In the genomic region with DNA sequence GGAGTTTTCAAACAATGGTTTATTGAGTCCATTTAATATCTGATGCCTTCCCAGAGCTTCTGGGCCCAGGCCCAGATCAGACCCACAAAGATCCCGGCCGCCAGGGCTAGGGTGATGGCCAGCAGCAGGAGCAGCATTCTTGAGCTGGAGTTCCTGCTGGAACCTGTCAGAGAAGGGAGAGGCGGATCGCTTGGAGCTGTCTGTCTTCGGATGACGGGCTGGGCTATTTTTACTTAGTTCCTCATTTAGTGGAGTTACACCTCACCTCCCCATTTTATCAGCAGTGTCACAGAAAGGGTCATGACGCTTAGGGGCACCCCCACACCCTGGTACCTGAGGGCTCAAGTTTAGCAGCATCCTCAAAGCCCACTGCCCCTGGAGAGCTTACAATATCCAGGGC, we compare ENCODE assay signal across 19 mouse cellular contexts. TPM values are rescaled to one million over a fixed set of nuclear protein-coding genes. Genes with fewer than 3 reads are reported as not detected.
DNase-seq lines count a peak whose midpoint lies in the region; ATAC-seq and TF ChIP-seq lines count a peak whose summit lies in the region.
"Had no signal": no experiment of that assay in that cellular context is flagged by ENCODE, and none has a peak within 500 bp of the region (broad histone marks: within the 10 kb centered on the region; RNA-seq: fewer than 3 reads in every experiment).

No protein-coding gene starts in this region.

- H3K79me2 ChIP-seq in CH12.LX (replicated peaks; ENCODE audit: control insufficient read depth, extremely low read depth, insufficient read depth, poor library complexity, severe bottlenecking), result no peaks in the 10 kb centered on the region

- H3K27me3 ChIP-seq in heart, embryonic 15.5 days, result no peaks in the 10 kb centered on the region
- H3K27me3 ChIP-seq in CH12.LX (replicated peaks), result no peaks in the 10 kb centered on the region
- H3K27me3 ChIP-seq in forebrain, embryonic 10.5 days (ENCODE audit: poor library complexity, severe bottlenecking), result no peaks in the 10 kb centered on the region
- H3K27me3 ChIP-seq: intestine, embryonic 15.5 days; neural tube, embryonic 13.5 days had no signal

- no peak for TF ChIP-seq POLR2A in CH12.LX (IDR thresholded peaks at IDR 0.05; ENCODE audit: low read depth, low read length)

- no peak; the same call in 1 of the 2 replicates for TF ChIP-seq EP300 in CH12.LX (IDR thresholded peaks at IDR 0.05; ENCODE audit: low read length)

- ATAC-seq in heart, embryonic 15.5 days (replicated peaks; ENCODE audit: insufficient number of reproducible peaks, insufficient read depth, low FRiP score, low read depth), result peak; percentile 53; the same call in 1 of the 2 replicates
- ATAC-seq in monocyte, adult 5-6 weeks (replicated peaks; ENCODE audit: insufficient number of reproducible peaks, low FRiP score, low TSS enrichment, poor library complexity, severe bottlenecking), result peak; percentile 74
- ATAC-seq: intestine, embryonic 15.5 days; midbrain, embryonic 16.5 days had no signal

- no peak overlapping the region for H3K9ac ChIP-seq in heart, embryonic 15.5 days
- H3K9ac ChIP-seq in CH12.LX (ENCODE audit: insufficient read depth, low read depth), result no peak overlapping the region
- H3K9ac ChIP-seq: intestine, embryonic 15.5 days; neural tube, embryonic 13.5 days had no signal

- H3K4me1 ChIP-seq in heart, embryonic 15.5 days (replicated peaks), result peaks cover 23% of the 10 kb centered on the region
- H3K4me1 ChIP-seq in CH12.LX (ENCODE audit: control insufficient read depth in 1 of 2, insufficient read depth in 2 of 2), result peaks cover 17 to 41% of the 10 kb centered on the region in 2 experiments
- H3K4me1 ChIP-seq in forebrain, embryonic 10.5 days, result no peaks in the 10 kb centered on the region
- H3K4me1 ChIP-seq: neural tube, embryonic 13.5 days had no signal

- no peak overlapping the region for H3K4me3 ChIP-seq in heart, embryonic 15.5 days
- no peak overlapping the region for H3K4me3 ChIP-seq in CH12.LX (replicated peaks in 1 of 3; ENCODE audit: low read depth in 2 of 3, low read length in 2 of 3, poor library complexity in 1 of 3)
- H3K4me3 ChIP-seq in forebrain, embryonic 10.5 days, result no peak overlapping the region
- H3K4me3 ChIP-seq: intestine, embryonic 15.5 days; neural tube, embryonic 13.5 days had no signal

- H3K36me3 ChIP-seq in heart, embryonic 15.5 days, result no peaks in the 10 kb centered on the region
- peaks cover 0 to 10% of the 10 kb centered on the region in 2 experiments for H3K36me3 ChIP-seq in CH12.LX (replicated peaks in 1 of 2; ENCODE audit: control insufficient read depth in 1 of 2, insufficient read depth in 1 of 2, low read length in 1 of 2)
- peaks cover under 1% of the 10 kb centered on the region; the same call in 1 of the 2 replicates for H3K36me3 ChIP-seq in forebrain, embryonic 10.5 days (replicated peaks)
- H3K36me3 ChIP-seq: intestine, embryonic 15.5 days; neural tube, embryonic 13.5 days had no signal

- dilution Hi-C loops in CH12.LX (cut with MboI; ENCODE audit: extremely low pct_ligation_motif_present, extremely low pct_unique_long_range_greater_than_20kb, low sequenced_read_pairs), result no loop called here

- no peak for DNase-seq in heart, adult 8-10 months (ENCODE audit: low spot score)
- DNase-seq in CH12.LX (ENCODE audit: extremely low read depth) (peak; percentile 61), NIH3T3 (ENCODE audit: low read depth) (peak; percentile 43)
- no peak for DNase-seq in forebrain, embryonic 10.5 days (ENCODE audit: extremely low spot score, low spot score)
- DNase-seq in adrenal gland, adult 18-20 months (ENCODE audit: low spot score in 2 of 2), result no peak
- DNase-seq: adrenal gland, postnatal 10 days; cerebellum, postnatal 10 days; kidney, postnatal 25 days; retina, postnatal 1 day had no signal

- peak overlapping the region; percentile 65 for H3K27ac ChIP-seq in heart, embryonic 15.5 days
- H3K27ac ChIP-seq in CH12.LX (ENCODE audit: insufficient read depth, low read depth), result no peak overlapping the region
- H3K27ac ChIP-seq in forebrain, embryonic 10.5 days, result no peak overlapping the region
- H3K27ac ChIP-seq: intestine, embryonic 15.5 days; neural tube, embryonic 13.5 days had no signal

- 0 out of 2 replicates have a peak overlapping the region, but pooled peaks have one; percentile 11 for H3K4me2 ChIP-seq in heart, embryonic 15.5 days
- no peak overlapping the region for H3K4me2 ChIP-seq in CH12.LX (ENCODE audit: insufficient read depth, low read depth, poor library complexity, severe bottlenecking)
- H3K4me2 ChIP-seq: intestine, embryonic 15.5 days; liver, embryonic 11.5 days; neural tube, embryonic 13.5 days had no signal

- in situ Hi-C loops in CH12.LX (cut with MboI; ENCODE audit: low pct_ligation_motif_present, low pct_unique_long_range_greater_than_20kb, low sequenced_read_pairs), result loop anchor here (5.0 kb wide), 1 partner anchor 48 kb away; no protein-coding TSS in a partner anchor

- TF ChIP-seq CTCF in CH12.LX (conservative IDR thresholded peaks at IDR 0.05 in 1 of 2, IDR thresholded peaks at IDR 0.05 in 1 of 2; ENCODE audit: low read depth in 2 of 2, low read length in 2 of 2), result no peak

- 21% methylated on average over 7 of the region's 7 CpGs for WGBS in heart, embryonic 15.5 days
- WGBS in forebrain, embryonic 10.5 days, result 81% methylated on average over 7 of the region's 7 CpGs

- TF ChIP-seq RAD21 in CH12.LX (IDR thresholded peaks at IDR 0.05; ENCODE audit: low read depth, low read length), result no peak

- no peaks in the 10 kb centered on the region for H3K9me3 ChIP-seq in heart, embryonic 15.5 days (replicated peaks)
- H3K9me3 ChIP-seq in CH12.LX (replicated peaks; ENCODE audit: low read length), result no peaks in the 10 kb centered on the region
- no peaks in the 10 kb centered on the region for H3K9me3 ChIP-seq in forebrain, embryonic 10.5 days
- H3K9me3 ChIP-seq: intestine, embryonic 15.5 days; neural tube, embryonic 13.5 days had no signal

TF ChIP-seq in CH12.LX, 34 proteins besides CTCF, POLR2A, EP300 and RAD21:
- TF ChIP-seq MEF2A (IDR thresholded peaks at IDR 0.05; ENCODE audit: borderline replicate concordance, low read depth, low read length) (peak; percentile 48; the same call in 1 of the 2 replicates), ZKSCAN1 (IDR thresholded peaks at IDR 0.05; ENCODE audit: borderline replicate concordance, low read depth, low read length) (no peak), TCF12 (IDR thresholded peaks at IDR 0.05; ENCODE audit: low read depth, low read length) (no peak), MAFK (IDR thresholded peaks at IDR 0.05; ENCODE audit: insufficient replicate concordance, low read length) (no peak), ETS1 (conservative IDR thresholded peaks at IDR 0.05; ENCODE audit: low read depth, low read length) (no peak), E2F4 (IDR thresholded peaks at IDR 0.05; ENCODE audit: insufficient replicate concordance, low read depth, low read length) (no peak)

RNA-seq across cellular contexts. Expression of a gene that starts 6.1 kb away (rescaled TPM):
- not detected in 2 replicates for polyA plus RNA-seq in heart, embryonic 15.5 days (2015; fragmentation: Nextera tagmentation; extraction: Ambion mirVana)
- not detected for total RNA-seq in heart, adult 8-10 months (2022)
- total RNA-seq in CH12.LX (2012; rRNA removed) (not detected in 2 replicates), CH12.LX (2014; rRNA removed) (0.26 TPM in 1 of 2 replicates, not detected in the other)
- polyA plus RNA-seq in CH12.LX (2012; ENCODE audit: insufficient read length, low read depth), result not detected in 2 replicates
- not detected in 3 replicates for total RNA-seq in monocyte, adult 5-6 weeks (2017)
- not detected in 2 replicates for polyA plus RNA-seq in forebrain, embryonic 10.5 days (2016; fragmentation: Nextera tagmentation; extraction: Ambion mirVana)
- total RNA-seq in adrenal gland, adult 18-20 months (2021), result not detected
- total RNA-seq: adrenal gland, postnatal 10 days; heart, postnatal 14 days; layer of hippocampus, postnatal 25 days; left cerebral cortex, postnatal 36 days had no signal
- polyA plus RNA-seq: intestine, embryonic 15.5 days; liver, embryonic 11.5 days; lung, embryonic 16.5 days; neural tube, embryonic 13.5 days had no signal

RNA-seq across cellular contexts. Expression of a gene that starts 19.3 kb away (rescaled TPM):
- 29.4 and 31.2 TPM in 2 replicates for polyA plus RNA-seq in heart, embryonic 15.5 days (2015; fragmentation: Nextera tagmentation; extraction: Ambion mirVana)
- total RNA-seq in heart, adult 8-10 months (2022), result 100 to 1,000 TPM; 259 to 280 (median 264) TPM
- 115 and 153 TPM in 2 replicates for total RNA-seq in CH12.LX (2012; rRNA removed)
- total RNA-seq in CH12.LX (2014; rRNA removed), result 357 and 364 TPM in 2 replicates
- polyA plus RNA-seq in CH12.LX (2012; ENCODE audit: insufficient read length, low read depth), result 244 and 355 TPM in 2 replicates
- 74.0 to 103 TPM (median 96.6 TPM) in 3 replicates for total RNA-seq in monocyte, adult 5-6 weeks (2017)
- polyA plus RNA-seq in forebrain, embryonic 10.5 days (2016; fragmentation: Nextera tagmentation; extraction: Ambion mirVana), result 43.8 and 47.1 TPM in 2 replicates
- total RNA-seq in adrenal gland, adult 18-20 months (2021), result 100 to 1,000 TPM; 120 to 168 TPM

RNA-seq across cellular contexts. Expression of a gene that starts 22.7 kb away (rescaled TPM):
- 0.06 and 0.25 TPM in 2 replicates for polyA plus RNA-seq in heart, embryonic 15.5 days (2015; fragmentation: Nextera tagmentation; extraction: Ambion mirVana)
- total RNA-seq in heart, adult 8-10 months (2022), result under 1 TPM in 1 of 4 experiments, not detected in 3; 0.19 TPM
- total RNA-seq in CH12.LX (2012; rRNA removed) (0.13 and 0.17 TPM in 2 replicates), CH12.LX (2014; rRNA removed) (not detected in 2 replicates)
- not detected in 2 replicates for polyA plus RNA-seq in CH12.LX (2012; ENCODE audit: insufficient read length, low read depth)
- total RNA-seq in monocyte, adult 5-6 weeks (2017), result 0.75 to 1.6 TPM in 2 of 3 replicates, not detected in the other
- polyA plus RNA-seq in forebrain, embryonic 10.5 days (2016; fragmentation: Nextera tagmentation; extraction: Ambion mirVana), result 0.06 and 0.09 TPM in 2 replicates
- not detected for total RNA-seq in adrenal gland, adult 18-20 months (2021)
- total RNA-seq: adrenal gland, postnatal 10 days had no signal
- polyA plus RNA-seq: liver, embryonic 11.5 days; neural tube, embryonic 13.5 days had no signal

RNA-seq across cellular contexts. Expression of a gene that starts 32.5 kb away (rescaled TPM):
- 93.2 and 106 TPM in 2 replicates for polyA plus RNA-seq in heart, embryonic 15.5 days (2015; fragmentation: Nextera tagmentation; extraction: Ambion mirVana)
- total RNA-seq in heart, adult 8-10 months (2022), result 100 to 1,000 TPM; 103 to 117 (median 104) TPM
- total RNA-seq in CH12.LX (2012; rRNA removed) (32.9 and 34.0 TPM in 2 replicates), CH12.LX (2014; rRNA removed) (14.8 and 17.9 TPM in 2 replicates)
- 46.3 and 51.5 TPM in 2 replicates for polyA plus RNA-seq in CH12.LX (2012; ENCODE audit: insufficient read length, low read depth)
- 32.4 to 64.6 TPM (median 53.0 TPM) in 3 replicates for total RNA-seq in monocyte, adult 5-6 weeks (2017)
- polyA plus RNA-seq in forebrain, embryonic 10.5 days (2016; fragmentation: Nextera tagmentation; extraction: Ambion mirVana), result 51.4 and 53.8 TPM in 2 replicates
- total RNA-seq in adrenal gland, adult 18-20 months (2021), result 100 to 1,000 TPM; 110 to 148 TPM

RNA-seq across cellular contexts. Expression of a gene that starts 34.8 kb away (rescaled TPM):
- 15.3 and 17.0 TPM in 2 replicates for polyA plus RNA-seq in heart, embryonic 15.5 days (2015; fragmentation: Nextera tagmentation; extraction: Ambion mirVana)
- total RNA-seq in heart, adult 8-10 months (2022), result 1 to 10 TPM; 5.6 to 7.3 (median 6.4) TPM
- total RNA-seq in CH12.LX (2012; rRNA removed) (10.8 and 18.6 TPM in 2 replicates), CH12.LX (2014; rRNA removed) (8.5 and 9.5 TPM in 2 replicates)
- polyA plus RNA-seq in CH12.LX (2012; ENCODE audit: insufficient read length, low read depth), result 36.8 and 44.8 TPM in 2 replicates
- total RNA-seq in monocyte, adult 5-6 weeks (2017), result 15.3 to 26.6 TPM (median 16.1 TPM) in 3 replicates
- polyA plus RNA-seq in forebrain, embryonic 10.5 days (2016; fragmentation: Nextera tagmentation; extraction: Ambion mirVana), result 45.0 and 46.0 TPM in 2 replicates
- total RNA-seq in adrenal gland, adult 18-20 months (2021), result 10 to 100 TPM; 16.2 to 20.0 TPM

Comparison
In these comparisons a context has a peak if more than half of its experiments do, and no peak if none do; other contexts are left out.
1. DNase-seq: peak in CH12.LX (single experiment) and NIH3T3 (single experiment); none in heart, adult 8-10 months (single experiment), forebrain, embryonic 10.5 days (single experiment) and adrenal gland, adult 18-20 months (0 of 2).